Mouse (Mus musculus) kidney, adult 18-20 months (tissue): ENCODE results near the gene Sntb2.

Experiments used
- DNase-seq: peaks from one replicate; pipeline ENCODE4 v3.0.0; 2021

Sntb2 gene

GRCm38 (mm10) chr8:106932376-106933065 is 3.0 kb upstream of the Sntb2 start:
- peak; percentile 60 for DNase-seq

GRCm38 (mm10) chr8:106933506-106934143 is 1.9 kb upstream of the Sntb2 start:
- no peak for DNase-seq

- DNase-seq, result no peak
Observed at GRCm38 (mm10) chr8:106934226-106934977, 1.1 kb upstream of the Sntb2 start.

GRCm38 (mm10) chr8:106935899-106936477 is 438 bp downstream of the Sntb2 start:
- DNase-seq, result peak; percentile 75

- peak; percentile 79 for DNase-seq
Observed at GRCm38 (mm10) chr8:106936478-106937051, 1.0 kb downstream of the Sntb2 start.

DNA sequence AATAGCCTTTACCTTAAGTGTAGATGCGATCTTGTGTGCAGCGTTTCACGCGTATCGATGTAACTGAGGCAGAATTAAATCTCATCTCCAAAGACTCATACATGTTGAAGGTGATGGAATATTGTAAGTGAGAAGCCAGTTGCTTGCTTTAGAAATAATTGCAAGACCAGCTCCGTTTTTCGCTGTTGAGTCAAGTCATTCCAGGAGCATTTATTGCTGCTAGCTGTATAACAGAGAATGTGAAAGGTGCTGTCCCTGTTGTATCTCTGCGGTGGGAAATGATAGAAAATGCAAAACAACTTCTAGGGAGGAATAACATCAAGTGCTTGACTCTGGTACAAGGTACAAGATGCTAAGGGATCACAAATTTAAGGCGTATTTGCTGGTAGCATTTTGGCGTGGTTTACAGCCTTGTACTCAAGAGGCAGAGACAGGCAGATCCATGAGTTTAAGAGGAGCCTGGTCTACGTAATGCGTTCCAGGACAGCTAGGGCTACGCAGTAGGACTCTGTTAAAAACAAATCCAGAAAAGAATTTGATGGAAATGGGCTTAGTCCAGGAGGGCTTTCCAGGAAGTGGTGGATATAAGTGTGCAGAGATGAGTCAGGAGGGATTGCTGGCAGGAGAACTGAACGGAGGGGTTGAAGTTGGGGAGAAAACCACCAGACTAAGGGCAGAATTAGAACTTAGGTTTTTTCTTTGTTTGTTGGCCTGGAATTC is 1.7 kb downstream of the Sntb2 start:
- no peak for DNase-seq

- no peak for DNase-seq
Observed at GRCm38 (mm10) chr8:106941806-106942205, 6.3 kb downstream of the Sntb2 start.

DNA sequence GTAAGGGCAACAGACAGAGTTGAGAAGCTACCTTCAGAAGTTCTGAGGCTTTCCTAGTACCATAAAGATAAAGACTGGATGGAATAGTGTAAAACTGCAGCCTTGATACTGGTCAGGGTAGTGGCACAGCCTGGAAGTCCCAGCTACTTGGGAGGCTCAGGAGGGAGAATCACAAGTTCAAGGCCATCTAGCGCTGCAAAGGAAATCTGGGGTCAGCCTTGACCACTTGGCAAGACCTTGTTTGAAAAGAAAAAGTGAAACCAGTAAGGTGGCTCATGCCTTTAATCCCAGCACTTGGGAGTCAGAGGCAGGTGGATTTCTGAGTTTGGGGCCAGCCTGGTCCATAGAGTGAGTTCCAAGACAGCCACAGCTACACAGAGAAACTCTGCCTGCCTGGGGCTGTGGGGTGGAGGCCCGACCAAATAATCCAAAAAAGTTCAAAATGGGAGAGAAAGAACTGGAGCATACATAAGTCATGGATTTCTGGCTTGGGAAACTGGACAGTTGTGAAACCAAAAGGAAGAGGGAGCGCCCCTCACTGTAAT is 8.4 kb downstream of the Sntb2 start:
- no peak for DNase-seq

GRCm38 (mm10) chr8:106944756-106945155 is 9.2 kb downstream of the Sntb2 start:
- DNase-seq, result no peak

DNA sequence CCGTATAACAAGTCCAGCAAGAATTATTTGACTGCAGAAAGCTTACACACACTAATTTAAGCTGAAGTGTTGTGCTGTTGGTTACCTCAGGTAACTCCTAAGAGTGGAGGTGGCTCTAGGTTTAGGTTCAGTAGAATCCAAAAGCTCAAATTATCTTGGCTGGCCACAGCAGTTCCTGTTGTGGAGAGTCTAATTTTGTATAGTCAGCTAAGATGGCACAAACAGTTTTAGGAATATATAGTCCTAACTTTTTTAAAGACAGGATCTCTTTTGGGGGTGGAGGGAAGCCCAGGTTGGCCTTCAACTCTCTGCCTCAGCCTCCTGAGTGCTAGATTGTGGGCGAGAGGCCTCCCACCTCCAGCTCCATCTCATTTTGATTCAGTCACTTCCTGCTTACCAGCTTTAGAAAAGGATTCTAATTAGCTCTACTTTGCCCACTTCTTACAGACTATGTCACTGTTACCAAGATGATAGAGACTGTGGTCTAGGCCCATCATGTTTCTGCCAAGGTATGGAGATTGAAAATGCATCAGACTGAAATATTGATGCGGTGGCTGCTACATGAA is 13.2 kb downstream of the Sntb2 start:
- DNase-seq, result no peak

DNA sequence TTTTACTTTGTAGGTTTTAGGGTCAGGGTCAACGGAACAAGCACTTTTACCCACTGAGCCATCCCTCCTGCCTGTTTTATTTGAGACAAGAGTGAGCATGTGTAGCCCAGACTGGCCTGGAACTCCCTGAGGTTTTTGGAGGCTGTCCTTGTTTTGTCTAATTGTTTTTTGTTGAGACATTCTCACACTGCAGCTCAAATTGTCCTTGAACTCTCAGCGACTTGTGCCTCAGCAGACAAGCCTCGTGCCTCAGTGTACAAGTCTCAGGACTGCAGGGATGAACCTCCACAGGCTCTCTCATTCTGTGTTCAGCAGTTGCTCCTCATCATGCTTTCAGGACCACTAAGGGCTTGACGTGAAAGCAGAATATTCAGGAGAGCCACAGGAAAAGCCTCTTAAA is 16.2 kb downstream of the Sntb2 start:
- no peak for DNase-seq

DNA sequence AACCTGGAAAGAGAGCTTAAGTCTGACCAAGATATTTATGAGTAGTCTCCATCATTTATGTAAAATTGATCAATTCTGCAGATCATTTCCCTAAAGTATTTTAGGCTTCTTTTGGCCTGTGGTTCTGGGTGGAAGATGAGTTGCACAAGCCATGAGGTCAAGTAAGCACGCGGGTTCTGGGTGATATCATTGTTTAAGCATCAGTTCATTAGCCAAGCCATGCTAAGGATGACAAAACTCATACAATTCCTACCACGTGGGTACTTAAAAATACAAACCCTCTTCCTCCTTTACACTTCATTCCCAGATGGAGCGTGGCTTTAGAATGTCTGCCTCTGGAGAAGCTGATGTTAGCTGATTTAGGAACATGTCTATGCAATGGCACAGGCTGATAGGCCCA is 18.0 kb downstream of the Sntb2 start:
- DNase-seq, result no peak

DNA sequence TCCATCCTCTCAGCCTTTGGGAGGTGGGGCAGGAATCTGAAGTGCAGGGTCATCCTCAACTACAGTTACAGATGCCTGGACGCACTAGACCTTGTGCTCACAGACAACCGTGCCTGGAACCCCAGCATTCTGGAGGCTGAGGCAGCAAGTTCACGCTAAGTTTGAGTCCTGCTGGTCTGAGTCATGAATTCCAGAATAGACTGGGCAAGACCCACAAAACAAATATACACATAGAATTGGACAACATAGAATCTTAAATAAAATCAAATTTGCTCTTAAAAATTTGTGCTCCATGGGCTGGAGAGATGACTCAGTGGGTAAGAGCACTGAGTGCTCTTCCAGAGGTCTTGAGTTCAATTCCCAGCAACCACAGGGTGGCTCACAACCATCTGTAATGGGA is 21.5 kb downstream of the Sntb2 start:
- no peak for DNase-seq

GRCm38 (mm10) chr8:106958212-106958611 is 22.7 kb downstream of the Sntb2 start:
- no peak for DNase-seq

DNA sequence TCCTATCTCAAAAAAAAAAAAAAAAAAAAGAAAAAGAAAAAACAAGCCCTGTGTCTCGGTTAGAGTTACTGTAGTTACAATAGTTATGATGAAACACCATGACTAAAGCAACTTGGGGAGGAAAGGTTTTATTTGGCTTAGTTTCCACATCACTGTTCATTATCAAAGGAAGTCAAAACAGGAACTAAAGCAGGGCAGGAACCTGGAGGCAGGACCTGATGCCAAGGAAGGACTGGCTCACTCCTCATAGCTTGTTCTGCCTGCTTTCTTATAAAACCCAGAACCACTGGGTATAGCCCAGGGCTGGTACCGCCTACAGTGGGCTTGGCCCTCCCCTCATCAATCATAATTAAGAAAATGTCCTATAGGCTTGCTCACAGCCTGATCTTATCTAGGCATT is 24.1 kb downstream of the Sntb2 start:
- no peak for DNase-seq

DNA sequence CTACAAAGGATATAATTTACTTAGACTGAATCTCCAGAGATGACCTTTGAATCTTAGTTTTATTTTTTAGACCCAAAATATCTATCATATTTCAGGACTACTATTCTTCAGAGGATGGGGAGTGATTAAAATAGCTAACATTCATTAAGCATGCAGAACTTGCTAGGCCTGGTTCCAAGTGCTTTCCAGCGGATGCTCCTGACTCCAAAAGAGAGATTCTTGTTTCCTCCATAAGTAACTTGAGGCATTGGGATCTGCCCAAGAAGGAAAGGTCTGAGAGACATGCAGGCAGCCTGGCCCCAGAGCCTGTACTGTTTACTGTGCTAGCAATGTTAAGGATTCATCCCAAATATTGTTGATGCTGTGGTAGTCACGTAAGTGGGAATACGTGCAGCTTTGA is 26.8 kb downstream of the Sntb2 start:
- DNase-seq, result no peak

DNA sequence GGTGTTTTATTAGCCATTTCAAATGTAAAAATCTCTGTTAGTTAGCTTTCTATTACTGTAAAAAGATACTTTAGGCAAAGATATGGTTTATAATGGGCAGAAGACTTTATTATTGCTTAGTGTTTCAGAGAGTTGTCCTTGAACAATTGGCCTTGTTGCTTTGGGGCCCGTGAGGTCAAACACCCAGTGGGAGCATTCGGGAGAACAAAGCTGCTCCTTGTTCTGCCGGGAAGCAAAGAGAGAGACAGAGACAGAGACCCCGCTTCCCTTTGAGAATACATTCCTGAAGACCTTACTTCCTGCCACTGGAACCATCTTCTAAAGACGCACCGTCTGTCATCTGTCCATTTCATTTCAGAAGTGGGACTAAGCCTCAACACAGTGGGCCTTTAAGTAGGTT is 27.8 kb downstream of the Sntb2 start:
- no peak for DNase-seq

DNA sequence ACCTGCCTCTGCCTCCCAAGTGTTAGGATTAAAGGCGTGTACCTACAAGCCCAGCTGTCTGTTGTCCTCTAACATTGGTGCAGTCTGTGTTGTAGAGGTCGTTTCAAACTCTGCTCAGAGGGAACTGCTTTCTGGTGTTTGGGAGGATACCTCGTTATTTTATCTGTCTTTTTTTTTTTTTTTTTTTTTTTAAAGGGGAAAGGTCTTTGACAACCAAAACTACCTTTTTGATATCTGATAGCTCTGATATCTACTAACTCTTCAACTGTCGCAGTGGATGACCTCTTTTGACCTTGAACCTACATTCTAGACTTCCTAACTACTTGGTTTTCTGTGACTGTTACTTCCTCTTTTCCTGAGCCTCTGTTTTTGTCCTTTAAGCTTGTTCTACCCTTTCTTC is 29.0 kb downstream of the Sntb2 start:
- no peak for DNase-seq

- DNase-seq, result no peak
Observed at GRCm38 (mm10) chr8:106969964-106970363, 34.4 kb downstream of the Sntb2 start.

DNA sequence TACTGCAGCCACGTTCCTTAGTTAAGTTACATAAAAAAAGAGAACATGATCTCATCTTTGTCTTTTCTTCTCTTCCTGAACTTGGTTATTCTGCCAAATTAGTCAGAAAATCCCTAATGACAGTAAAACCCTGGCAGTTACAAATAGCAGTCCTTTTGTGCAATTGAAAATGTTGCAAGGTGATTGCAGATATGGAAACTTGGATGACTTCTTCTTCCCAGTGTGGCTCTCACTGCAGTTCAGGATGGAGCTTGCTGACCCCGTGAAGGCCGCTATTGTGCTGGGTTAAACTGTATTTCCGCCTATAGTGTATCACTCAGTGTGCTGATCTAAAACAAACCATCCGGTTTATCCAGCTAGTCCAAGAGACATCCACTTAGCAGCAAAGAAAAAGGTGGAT is 36.4 kb downstream of the Sntb2 start:
- DNase-seq, result no peak

DNA sequence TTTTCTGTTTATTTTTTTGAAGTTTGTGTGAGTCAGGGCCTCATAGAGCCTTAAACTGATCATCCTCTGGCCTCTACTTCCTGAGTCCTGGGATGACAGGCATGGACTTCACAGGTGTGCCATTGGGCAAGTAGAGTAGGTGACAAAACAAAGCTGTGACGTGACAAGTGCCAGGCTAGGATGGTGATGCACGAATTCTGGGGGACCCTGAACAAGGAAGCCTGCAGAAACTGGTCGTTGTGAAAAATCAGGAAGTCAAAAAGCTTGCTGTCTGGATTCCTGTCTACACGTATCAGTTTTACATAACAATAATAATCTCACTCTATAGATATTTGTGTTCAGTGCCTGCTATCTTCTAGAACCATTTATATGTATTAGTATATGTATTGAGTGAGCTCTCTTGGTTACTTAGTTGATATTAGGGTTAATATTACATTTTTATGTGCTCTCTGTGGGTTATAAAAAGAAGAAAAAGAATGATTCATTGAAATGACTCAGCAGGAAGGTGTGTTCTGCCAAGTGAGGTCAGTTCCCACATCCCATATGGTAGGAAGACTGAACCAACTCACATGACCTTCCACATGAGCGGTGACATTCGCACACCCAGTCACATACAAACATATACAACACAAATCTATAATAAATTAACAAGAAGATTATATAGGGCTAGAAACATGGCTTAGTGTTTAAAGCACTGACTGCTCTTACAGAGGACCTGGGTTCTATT is 37.2 kb downstream of the Sntb2 start:
- no peak for DNase-seq
